Mouse (Mus musculus) MEL (cell line): Measurements from ENCODE around the gene Clint1. TPM values are rescaled to one million over a fixed set of nuclear protein-coding genes. Genes with fewer than 3 reads are reported as not detected.
A peak's percentile ranks its signal among the peaks of the same experiment; 100 is the strongest.

ENCODE experiments used
- DNase-seq: peaks from one replicate; pipeline ENCODE4 v3.0.0; 2011; ENCODE audit warnings: low read depth, low spot score
- H3K27ac ChIP-seq: 2 replicates; pipeline ENCODE4 v1.5.1; 2012; ENCODE audit warnings: low read depth, mild to moderate bottlenecking, control low read depth, low read length, moderate library complexity; ENCODE audit not compliant: control insufficient read depth
- H3K27me3 ChIP-seq, 2 experiments: fragments of 150-350 bp in 1 of 2; sonication (generic) in 1 of 2; 2 replicates each; pipeline ENCODE4 v1.6.1; 2012; ENCODE audit warnings: low read length in 2 of 2, mild to moderate bottlenecking in 2 of 2, improper control_type of control experiment in 1 of 2, moderate library complexity in 1 of 2; ENCODE audit not compliant: insufficient read depth in 2 of 2, control insufficient read depth in 1 of 2
- H3K36me3 ChIP-seq, 2 experiments: 2 replicates each; pipeline ENCODE4 v1.6.1; 2012 to 2014; ENCODE audit warnings: low read length in 2 of 2, improper control_type of control experiment in 1 of 2, inconsistent platforms in 1 of 2, mild to moderate bottlenecking in 1 of 2; ENCODE audit not compliant: insufficient read depth in 2 of 2, control insufficient read depth in 1 of 2
- H3K4me1 ChIP-seq, 2 experiments: fragments of 150-350 bp in 1 of 2; sonication (generic) in 1 of 2; 2 replicates each; pipeline ENCODE4 v1.6.1; 2012; ENCODE audit warnings: low read length in 2 of 2, improper control_type of control experiment in 1 of 2, mild to moderate bottlenecking in 1 of 2; ENCODE audit not compliant: insufficient read depth in 2 of 2, control insufficient read depth in 1 of 2
- H3K4me3 ChIP-seq, 2 experiments: fragments of 150-350 bp in 1 of 2; sonication (generic) in 1 of 2; 2 replicates each; pipeline ENCODE4 v1.5.1; 2012; ENCODE audit warnings: low read depth in 2 of 2, low read length in 2 of 2, mild to moderate bottlenecking in 2 of 2, moderate library complexity in 2 of 2, control low read depth in 1 of 2, improper control_type of control experiment in 1 of 2; ENCODE audit not compliant: control insufficient read depth in 1 of 2, insufficient read depth in 1 of 2
- H3K79me2 ChIP-seq: 2 replicates; pipeline ENCODE4 v1.6.1; 2012; ENCODE audit warnings: mild to moderate bottlenecking, low read length, moderate library complexity; ENCODE audit not compliant: control insufficient read depth, poor library complexity, insufficient read depth
- H3K9ac ChIP-seq: 2 replicates; pipeline ENCODE4 v1.6.1; 2012; ENCODE audit warnings: low read depth, mild to moderate bottlenecking, control low read depth, low read length, moderate library complexity; ENCODE audit not compliant: control insufficient read depth, poor library complexity, severe bottlenecking
- H3K9me3 ChIP-seq: fragments of 150-350 bp; sonication (generic); replicated peaks from 2 replicates; pipeline ENCODE4 v1.6.1; 2012; ENCODE audit warnings: mild to moderate bottlenecking, low read length, improper control_type of control experiment, moderate library complexity; ENCODE audit not compliant: insufficient read depth
- CHD1 ChIP-seq: IDR thresholded peaks from 2 replicates; pipeline ENCODE4 v1.6.1; 2012; ENCODE audit warnings: low read depth, mild to moderate bottlenecking, inconsistent platforms, low read length, improper control_type of control experiment
- CTCF ChIP-seq, 3 experiments: IDR thresholded peaks in 2 of 3; conservative IDR thresholded peaks in 1 of 3; 2 replicates each; pipeline ENCODE4 v1.5.1; 2011 to 2012; ENCODE audit warnings: low read length in 3 of 3, low read depth in 2 of 3, mild to moderate bottlenecking in 2 of 3, improper control_type of control experiment in 1 of 3, inconsistent platforms in 1 of 3, mixed read lengths in 1 of 3, moderate library complexity in 1 of 3; ENCODE audit not compliant: control insufficient read depth in 1 of 3, insufficient read depth in 1 of 3, poor library complexity in 1 of 3, severe bottlenecking in 1 of 3
- ETS1 ChIP-seq: IDR thresholded peaks from 2 replicates; pipeline ENCODE4 v1.6.1; 2012; ENCODE audit warnings: low read depth, mild to moderate bottlenecking, inconsistent platforms, low read length, improper control_type of control experiment, moderate library complexity
- GABPA ChIP-seq: IDR thresholded peaks from 2 replicates; pipeline ENCODE4 v1.6.1; 2012; ENCODE audit warnings: low read depth, mild to moderate bottlenecking, inconsistent platforms, low read length, improper control_type of control experiment, moderate library complexity
- KAT2A ChIP-seq: conservative IDR thresholded peaks from 2 replicates; pipeline ENCODE4 v1.6.1; 2012; ENCODE audit warnings: low read depth, low read length, improper control_type of control experiment, inconsistent platforms
- MAFK ChIP-seq: IDR thresholded peaks from 2 replicates; pipeline ENCODE4 v1.6.1; 2011; ENCODE audit warnings: low read depth, mild to moderate bottlenecking, low read length, improper control_type of control experiment, borderline replicate concordance
- MAX ChIP-seq: IDR thresholded peaks from 2 replicates; pipeline ENCODE4 v1.6.1; 2011; ENCODE audit warnings: low read length, improper control_type of control experiment
- MEF2A ChIP-seq: IDR thresholded peaks from 2 replicates; pipeline ENCODE4 v1.6.1; 2014; ENCODE audit warnings: low read depth, mild to moderate bottlenecking, inconsistent platforms, low read length, improper control_type of control experiment; ENCODE audit not compliant: poor library complexity, insufficient replicate concordance, severe bottlenecking; ENCODE audit errors: extremely low read depth
- MYC ChIP-seq: IDR thresholded peaks from 2 replicates; pipeline ENCODE4 v1.6.1; 2011; ENCODE audit warnings: low read depth, mild to moderate bottlenecking, low read length, improper control_type of control experiment, moderate library complexity
- POLR2AphosphoS5 ChIP-seq: IDR thresholded peaks from 2 replicates; pipeline ENCODE4 v1.6.1; 2012; ENCODE audit warnings: low read depth, borderline replicate concordance, mild to moderate bottlenecking, inconsistent platforms, low read length, moderate library complexity, mixed read lengths
- RAD21 ChIP-seq: IDR thresholded peaks from 2 replicates; pipeline ENCODE4 v1.6.1; 2011; ENCODE audit warnings: mild to moderate bottlenecking, low read depth, low read length, improper control_type of control experiment
- RCOR1 ChIP-seq: IDR thresholded peaks from 2 replicates; pipeline ENCODE4 v1.6.1; 2012; ENCODE audit warnings: low read depth, mild to moderate bottlenecking, inconsistent platforms, low read length, improper control_type of control experiment
- SIN3A ChIP-seq: IDR thresholded peaks from 2 replicates; pipeline ENCODE4 v1.6.1; 2012; ENCODE audit warnings: low read length, improper control_type of control experiment, inconsistent platforms
- SMC3 ChIP-seq: IDR thresholded peaks from 2 replicates; pipeline ENCODE4 v1.6.1; 2011; ENCODE audit warnings: low read depth, low read length, improper control_type of control experiment
- TCF12 ChIP-seq: IDR thresholded peaks from 2 replicates; pipeline ENCODE4 v1.6.1; 2014; ENCODE audit warnings: low read depth, mild to moderate bottlenecking, inconsistent platforms, low read length, improper control_type of control experiment, moderate library complexity
- USF1 ChIP-seq: IDR thresholded peaks from 2 replicates; pipeline ENCODE4 v1.6.1; 2014; ENCODE audit warnings: low read depth, mild to moderate bottlenecking, inconsistent platforms, low read length, improper control_type of control experiment, moderate library complexity
- ZC3H11A ChIP-seq: IDR thresholded peaks from 2 replicates; pipeline ENCODE4 v1.6.1; 2012; ENCODE audit warnings: low read depth, mild to moderate bottlenecking, inconsistent platforms, low read length, improper control_type of control experiment
- ZNF384 ChIP-seq: IDR thresholded peaks from 2 replicates; pipeline ENCODE4 v1.6.1; 2012; ENCODE audit warnings: low read depth, mild to moderate bottlenecking, inconsistent platforms, low read length, improper control_type of control experiment
- polyA plus RNA-seq, 2 experiments: library from polyadenylated mRNA; stranded (reverse) in 1 of 2; unstranded in 1 of 2; fragments of >175 nt in 1 of 2; fragments of >200 nt in 1 of 2; gene quantifications; 2 replicates each; pipeline versions ENCODE4 v1.2.1 to v1.2.4; 2012; ENCODE audit warnings: low replicate concordance in 2 of 2, low read depth in 1 of 2; ENCODE audit not compliant: insufficient read length in 2 of 2, insufficient read depth in 1 of 2, missing spikeins in 1 of 2
- total RNA-seq: library from RNA; depleted of rRNA; stranded (reverse); fragments of 300-350 nt; gene quantifications from 2 replicates; pipeline ENCODE4 v1.2.3, GENCODE M21; 2012

Gene Clint1
- total and polyA plus RNA-seq, 3 experiments, result 58.5 to 184 (median 102) TPM

DNA sequence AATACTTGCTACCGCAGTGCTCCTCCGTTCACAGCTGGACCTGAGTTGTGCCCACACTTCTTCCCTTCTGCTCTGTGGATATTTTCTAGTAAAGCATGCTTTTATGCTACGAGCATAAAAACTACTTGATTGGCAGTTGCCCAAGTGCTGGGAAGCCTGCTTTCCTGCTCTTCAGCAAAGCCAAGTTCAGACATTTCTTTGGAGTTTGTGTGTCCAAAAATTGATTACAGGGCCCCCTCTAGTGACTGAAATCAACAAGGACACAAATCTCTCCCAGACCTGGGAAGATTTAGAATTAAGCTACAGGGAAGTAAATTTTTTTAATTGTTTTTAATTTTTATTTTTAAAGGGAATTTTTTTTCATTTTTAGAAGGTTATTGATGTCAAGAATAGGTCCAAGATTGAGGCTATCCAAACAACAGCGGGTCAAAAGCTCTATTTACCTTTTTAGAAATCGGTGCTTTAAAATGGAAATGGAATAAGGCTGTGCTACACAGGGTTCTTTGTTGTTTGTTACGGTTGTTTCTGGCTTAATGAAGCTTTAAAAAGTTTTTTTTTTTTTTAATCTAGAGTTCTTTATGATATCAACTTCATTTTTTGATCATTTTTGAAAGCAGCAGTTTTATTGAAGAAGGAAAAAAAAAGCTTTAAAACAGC, 29.3 kb downstream of the Clint1 start:
- no peaks in the 10 kb centered on the region for H3K9me3 ChIP-seq
- DNase-seq, result peak; percentile 63
- peak; percentile 7; the same call in 1 of the 2 replicates for TF ChIP-seq ZNF384
- TF ChIP-seq RAD21, result peak; percentile 71
- peak; percentile 36; the same call in 1 of the 2 replicates for TF ChIP-seq ZC3H11A
- TF ChIP-seq SMC3, result peak; percentile 46; the same call in 1 of the 2 replicates
- peak; percentile 11 to 64 (median 12); a peak in 4 of 6 replicates for TF ChIP-seq CTCF (IDR thresholded peaks at IDR 0.05 in 2 of 3, conservative IDR thresholded peaks at IDR 0.05 in 1 of 3; ENCODE audit: control insufficient read depth in 1 of 3, insufficient read depth in 1 of 3, low read depth in 2 of 3, low read length in 3 of 3, poor library complexity in 1 of 3, severe bottlenecking in 1 of 3)
- TF ChIP-seq USF1, result no peak
- no peak for TF ChIP-seq GABPA
- TF ChIP-seq, all 39 proteins: peak for 5
- H3K27me3 ChIP-seq, result no peaks in the 10 kb centered on the region
- H3K36me3 ChIP-seq, result peaks cover 26 to 31% of the 10 kb centered on the region in 2 experiments
- H3K79me2 ChIP-seq, result peaks cover 38% of the 10 kb centered on the region
- H3K4me1 ChIP-seq, result peaks cover 12 to 25% of the 10 kb centered on the region in 2 experiments
- no peak overlapping the region for H3K4me3 ChIP-seq
- no peak overlapping the region for H3K27ac ChIP-seq
- no peak overlapping the region for H3K9ac ChIP-seq

- TF ChIP-seq MYC (no peak), KAT2A (no peak), ETS1 (no peak), RCOR1 (no peak), MAX (no peak), SIN3A (peak; percentile 36; the same call in 1 of the 2 replicates), CHD1 (0 out of 2 replicates have a peak, but pooled peaks have one; percentile 28), MAFK (no peak), POLR2AphosphoS5 (no peak), MEF2A (no peak), TCF12 (no peak)
- TF ChIP-seq, all 39 proteins: peak for 2
- H3K79me2 ChIP-seq, result peaks cover 33% of the 10 kb centered on the region
- peaks cover 31% of the 10 kb centered on the region in 2 experiments for H3K36me3 ChIP-seq
- peak; percentile 58 for DNase-seq
- 0 out of 2 replicates have a peak overlapping the region, but pooled peaks have one; percentile 16 for H3K27ac ChIP-seq
- no peaks in the 10 kb centered on the region for H3K27me3 ChIP-seq
- 0 out of 2 replicates have a peak overlapping the region, but pooled peaks have one; percentile 6 for H3K9ac ChIP-seq
- H3K4me3 ChIP-seq, result no peak overlapping the region
- peaks cover 12 to 25% of the 10 kb centered on the region in 2 experiments for H3K4me1 ChIP-seq
- no peaks in the 10 kb centered on the region for H3K9me3 ChIP-seq
These were observed 29.8 kb downstream of the Clint1 start for GRCm38 (mm10) chr11:45881683-45882068.
